Mouse (Mus musculus) ES-E14 (cell line): ENCODE measurements around the gene Hist1h4f. TPM values are rescaled to one million over a fixed set of nuclear protein-coding genes. Genes with fewer than 3 reads are reported as not detected.
"Not testable (repeated sequence)": the region's sequence is repeated elsewhere in the genome, so short reads cannot be mapped to it uniquely, and the experiment has no call there.

ENCODE experiments used
- DNase-seq: peaks from one replicate; pipeline ENCODE4 v3.0.0-alpha.2; 2013; ENCODE audit warnings: low read depth, low spot score
- H3K27ac ChIP-seq: 2 replicates; pipeline ENCODE4 v1.5.1; 2012; ENCODE audit warnings: low read depth, mild to moderate bottlenecking, low read length, moderate library complexity, mixed read lengths; ENCODE audit not compliant: poor library complexity, insufficient read depth, severe bottlenecking
- H3K36me3 ChIP-seq: 2 replicates; pipeline ENCODE4 v1.6.1; 2012; ENCODE audit warnings: mild to moderate bottlenecking, low read length, moderate library complexity, mixed read lengths; ENCODE audit not compliant: control insufficient read depth, poor library complexity, insufficient read depth, severe bottlenecking
- H3K4me1 ChIP-seq, 2 experiments: fragments of 150-350 bp in 1 of 2; sonication (generic) in 1 of 2; 2 replicates each; pipeline ENCODE4 v1.6.1; 2012; ENCODE audit warnings: low read length in 2 of 2, mild to moderate bottlenecking in 1 of 2, mixed read lengths in 1 of 2; ENCODE audit not compliant: control insufficient read depth in 2 of 2, insufficient read depth in 2 of 2, poor library complexity in 1 of 2
- H3K4me3 ChIP-seq, 2 experiments: fragments of 150-350 bp in 1 of 2; sonication (generic) in 1 of 2; 2 replicates each; pipeline ENCODE4 v1.5.1; 2012; ENCODE audit warnings: low read length in 2 of 2, low read depth in 1 of 2, mild to moderate bottlenecking in 1 of 2, mixed read lengths in 1 of 2; ENCODE audit not compliant: insufficient read depth in 1 of 2, poor library complexity in 1 of 2, severe bottlenecking in 1 of 2
- H3K9ac ChIP-seq: 2 replicates; pipeline ENCODE4 v1.6.1; 2012; ENCODE audit warnings: low read depth, mild to moderate bottlenecking, low read length, mixed read lengths; ENCODE audit not compliant: poor library complexity, insufficient read depth, severe bottlenecking
- H3K9me3 ChIP-seq: fragments of 150-350 bp; sonication (generic); 2 replicates; pipeline ENCODE4 v1.6.1; 2012; ENCODE audit warnings: low read depth, mild to moderate bottlenecking, low read length; ENCODE audit not compliant: control insufficient read depth, insufficient read depth
- CHD2 ChIP-seq: IDR thresholded peaks from 2 replicates; pipeline ENCODE4 v1.6.1; 2014; ENCODE audit warnings: mild to moderate bottlenecking, low read depth, low read length, inconsistent platforms
- HCFC1 ChIP-seq: IDR thresholded peaks from 2 replicates; pipeline ENCODE4 v1.6.1; 2012; ENCODE audit warnings: low read length, inconsistent platforms, borderline replicate concordance; ENCODE audit not compliant: insufficient read depth
- MAFK ChIP-seq: IDR thresholded peaks from 2 replicates; pipeline ENCODE4 v1.6.1; 2014; ENCODE audit warnings: mild to moderate bottlenecking, low read depth, low read length, inconsistent platforms; ENCODE audit not compliant: insufficient read depth
- ZC3H11A ChIP-seq: IDR thresholded peaks from 2 replicates; pipeline ENCODE4 v1.6.1; 2012; ENCODE audit warnings: low read depth, mild to moderate bottlenecking, inconsistent platforms, low read length, borderline replicate concordance
- ZNF384 ChIP-seq: IDR thresholded peaks from 2 replicates; pipeline ENCODE4 v1.6.1; 2012; ENCODE audit warnings: low read depth, low read length, inconsistent platforms
- in situ Hi-C, 2 experiments: fragments of 600-800 bp; cut with MboI; formaldehyde crosslinking; loops; one replicate each; pipeline ENCODE4 v1.15.1; 2025; ENCODE audit warnings: low sequenced_read_pairs in 2 of 2, inconsistent platforms in 1 of 2; ENCODE audit not compliant: unreplicated experiment in 2 of 2
- total RNA-seq: library from RNA; depleted of rRNA; stranded (reverse); fragments of 300-350 nt; gene quantifications from 2 replicates; pipeline ENCODE4 v1.2.3, GENCODE M21; 2012

Hist1h4f gene
- total RNA-seq, 1 experiment = 2,172 TPM

DNA sequence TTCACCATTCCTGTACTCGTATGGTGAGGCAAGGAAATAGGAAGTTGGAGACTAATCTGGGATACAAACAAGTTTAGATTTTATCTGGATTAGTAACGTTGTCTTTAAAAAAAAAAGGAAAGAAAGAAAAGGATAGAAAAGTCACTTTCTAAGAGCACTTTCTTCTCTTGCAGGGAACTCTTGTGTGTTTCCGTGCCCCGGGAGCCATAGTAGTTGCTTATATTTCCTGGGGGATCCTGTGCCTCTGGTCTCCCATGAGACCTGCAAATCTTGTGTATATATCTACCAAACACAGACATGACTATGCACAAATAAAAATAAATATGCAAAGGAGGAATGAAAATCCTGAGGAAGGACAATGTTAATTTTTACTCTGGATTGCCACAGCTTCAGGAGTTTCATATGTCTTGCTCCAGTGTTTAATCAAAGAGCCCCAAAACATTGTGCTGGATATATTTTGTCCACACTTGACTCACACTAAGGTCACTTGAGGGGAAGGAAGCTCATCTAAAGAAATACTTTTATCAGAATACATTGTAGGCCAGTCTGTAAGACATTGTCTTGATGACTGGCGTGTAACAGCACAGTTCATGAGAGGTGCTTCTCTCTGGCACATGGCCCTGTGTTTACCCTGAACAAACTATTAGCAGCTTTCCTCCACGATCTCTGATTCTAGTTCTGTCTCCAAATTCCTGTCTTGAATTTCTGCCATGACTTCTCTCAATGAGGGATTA, 25.6 kb upstream of the Hist1h4f start:
- DNase-seq = no peak
- no peaks in the 10 kb centered on the region for H3K9me3 ChIP-seq
- peak overlapping the region; percentile 70 to 74 for H3K4me3 ChIP-seq
- H3K27ac ChIP-seq = peak overlapping the region; percentile 80; the same call in 1 of the 2 replicates
- H3K9ac ChIP-seq = peak overlapping the region; percentile 83; the same call in 1 of the 2 replicates
- no peak for TF ChIP-seq MAFK
- TF ChIP-seq ZC3H11A = no peak
- no peak for TF ChIP-seq HCFC1
- TF ChIP-seq CHD2 = no peak
- no peak for TF ChIP-seq ZNF384
- in situ Hi-C loops = no loop called here
- H3K4me1 ChIP-seq = no peaks in the 10 kb centered on the region
- no peaks in the 10 kb centered on the region for H3K36me3 ChIP-seq

DNA sequence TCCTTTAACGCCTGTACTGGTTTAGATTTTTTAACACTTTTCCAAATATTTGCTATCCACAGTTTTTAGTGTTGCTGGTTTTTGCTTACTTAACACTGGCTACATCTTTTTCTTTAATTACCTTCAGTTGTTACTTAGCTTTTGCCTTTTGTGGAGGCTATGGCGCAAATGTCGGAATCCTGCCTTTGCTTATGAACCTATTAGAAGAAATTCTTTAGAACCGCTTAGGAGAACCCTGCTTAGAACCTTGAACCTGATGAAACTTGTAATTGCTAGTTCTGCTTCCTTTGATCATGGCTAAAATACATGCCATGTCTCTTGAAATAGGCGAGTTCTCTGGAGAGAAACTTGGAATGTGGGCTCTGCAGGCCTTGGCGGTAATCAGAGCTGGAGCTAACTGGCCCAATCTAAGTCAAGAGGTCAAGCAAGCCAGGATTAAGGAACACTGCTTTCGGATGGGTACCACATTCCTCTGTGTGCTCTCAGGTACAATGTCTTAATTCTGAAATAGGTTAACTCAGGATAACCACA, 25.0 kb upstream of the Hist1h4f start:
- peak overlapping the region; percentile 70 to 74 for H3K4me3 ChIP-seq
- in situ Hi-C loops = no loop called here
- TF ChIP-seq ZNF384 (no peak), ZC3H11A (no peak), CHD2 (no peak), MAFK (no peak), HCFC1 (no peak)
- no peak for DNase-seq
- peak overlapping the region; percentile 80; the same call in 1 of the 2 replicates for H3K27ac ChIP-seq
- H3K9me3 ChIP-seq = no peaks in the 10 kb centered on the region
- no peaks in the 10 kb centered on the region for H3K36me3 ChIP-seq
- no peaks in the 10 kb centered on the region for H3K4me1 ChIP-seq
- H3K9ac ChIP-seq = peak overlapping the region; percentile 83; the same call in 1 of the 2 replicates

DNA sequence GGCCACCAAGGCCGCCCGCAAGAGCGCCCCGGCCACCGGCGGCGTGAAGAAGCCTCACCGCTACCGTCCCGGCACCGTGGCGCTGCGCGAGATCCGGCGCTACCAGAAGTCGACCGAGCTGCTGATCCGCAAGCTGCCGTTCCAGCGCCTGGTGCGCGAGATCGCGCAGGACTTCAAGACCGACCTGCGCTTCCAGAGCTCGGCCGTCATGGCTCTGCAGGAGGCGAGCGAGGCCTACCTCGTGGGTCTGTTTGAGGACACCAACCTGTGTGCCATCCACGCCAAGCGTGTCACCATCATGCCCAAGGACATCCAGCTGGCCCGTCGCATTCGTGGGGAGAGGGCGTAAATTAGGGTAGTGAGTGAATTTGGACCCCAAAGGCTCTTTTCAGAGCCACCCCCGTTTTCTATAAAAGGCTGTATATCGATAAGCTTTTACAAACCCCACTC, 24.4 kb upstream of the Hist1h4f start:
- Histone ChIP-seq H3K9ac (peak overlapping the region; percentile 81), H3K27ac (peak overlapping the region; percentile 80), H3K4me3 (peak overlapping the region; percentile 70 to 74)
- H3K9me3 ChIP-seq, in situ Hi-C loops, H3K4me1 ChIP-seq, H3K36me3 ChIP-seq, DNase-seq: not testable (repeated sequence)

DNA sequence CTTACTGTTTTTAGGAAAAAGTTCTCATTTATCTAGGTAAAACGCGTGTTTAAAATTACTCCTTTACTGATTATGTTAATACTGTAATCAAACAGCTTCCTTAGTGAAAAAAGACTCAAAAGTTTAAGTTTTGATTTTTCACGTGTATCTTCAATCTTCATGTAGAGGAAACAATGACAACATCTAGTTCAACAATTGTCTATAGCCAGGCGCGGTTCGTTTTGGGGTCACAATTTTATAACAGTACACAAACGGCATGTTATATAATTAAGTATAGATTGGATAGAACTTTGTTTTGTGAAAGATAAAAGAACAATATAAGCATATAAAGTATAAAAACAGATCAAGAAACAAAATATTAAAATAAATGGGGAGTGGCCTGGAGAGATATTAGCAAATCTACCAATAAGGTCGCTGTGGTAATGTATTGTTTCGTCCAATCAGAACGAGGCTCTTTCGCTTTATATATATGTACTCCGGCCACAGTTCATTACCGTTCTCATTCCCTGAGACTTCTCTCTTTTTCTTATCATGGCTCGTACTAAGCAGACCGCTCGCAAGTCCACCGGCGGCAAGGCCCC, 23.9 kb upstream of the Hist1h4f start, which contains the start of gene Hist1h3d:
Gene Hist1h3d, plus strand, starts transcription at position 493 of the 581 bp plus-strand sequence.
- no peaks in the 10 kb centered on the region for H3K4me1 ChIP-seq
- H3K4me3 ChIP-seq = peak within 1 kb of the TSS; percentile 70 to 74
- H3K27ac ChIP-seq = peak within 1 kb of the TSS; percentile 80
- H3K9ac ChIP-seq = peak within 1 kb of the TSS; percentile 83
- in situ Hi-C loops = no loop called here
- TF ChIP-seq ZC3H11A (no peak), CHD2 (0 out of 2 replicates have a peak, but pooled peaks have one; percentile 23), ZNF384 (no peak), MAFK (no peak), HCFC1 (no peak)
- H3K9me3 ChIP-seq = no peaks in the 10 kb centered on the region
- no peak for DNase-seq
- H3K36me3 ChIP-seq = no peaks in the 10 kb centered on the region

DNA sequence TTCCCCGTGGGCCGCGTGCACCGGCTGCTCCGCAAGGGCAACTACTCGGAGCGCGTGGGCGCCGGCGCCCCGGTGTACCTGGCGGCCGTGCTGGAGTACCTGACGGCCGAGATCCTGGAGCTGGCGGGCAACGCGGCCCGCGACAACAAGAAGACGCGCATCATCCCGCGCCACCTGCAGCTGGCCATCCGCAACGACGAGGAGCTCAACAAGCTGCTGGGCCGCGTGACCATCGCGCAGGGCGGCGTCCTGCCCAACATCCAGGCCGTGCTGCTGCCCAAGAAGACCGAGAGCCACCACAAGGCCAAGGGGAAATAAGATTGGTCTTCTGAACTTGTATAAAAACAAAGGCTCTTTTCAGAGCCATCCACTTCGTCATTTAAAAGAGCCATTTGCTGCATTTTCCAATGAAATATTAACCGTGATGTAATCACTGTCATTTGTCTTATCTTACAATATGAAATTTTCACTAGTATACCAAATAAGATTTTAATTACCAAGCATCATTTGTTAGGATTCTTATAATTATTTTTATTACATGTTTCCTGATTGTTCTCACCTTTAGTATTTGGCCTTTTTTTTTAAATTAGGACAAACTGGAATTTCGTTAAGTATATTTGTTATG, 23.2 kb upstream of the Hist1h4f start:
- not testable (repeated sequence) for H3K4me1 ChIP-seq, DNase-seq, H3K9me3 ChIP-seq, H3K36me3 ChIP-seq
- peak overlapping the region; percentile 78; the same call in 1 of the 2 replicates for H3K9ac ChIP-seq
- peak overlapping the region; percentile 55; the same call in 1 of the 2 replicates for H3K27ac ChIP-seq
- in situ Hi-C loops = loop anchor here (25.0 kb wide), 2 partner anchors 1537 to 1837 kb away; partner anchors contain the start of genes Hist1h4j (in 2 of the 2), Hist1h2ag (in 1 of the 2), Hist1h2ah (in 1 of the 2) and Hist1h2bj (in 1 of the 2)
- peak overlapping the region; percentile 40 to 56 for H3K4me3 ChIP-seq
